Mouse (Mus musculus): ENCODE measurements around the gene Svip. TPM values are rescaled to one million over a fixed set of nuclear protein-coding genes. Genes with fewer than 3 reads are reported as not detected.

The Svip gene
- total and polyA plus RNA-seq, 3 experiments = 2.9 to 5.6 TPM; not detected in 1

- no peak for DNase-seq (ENCODE audit: low read depth, low spot score)
- Histone ChIP-seq H3K9ac (ENCODE audit: control insufficient read depth, low read depth, low read length, poor library complexity, severe bottlenecking) (no peak overlapping the region), H3K27ac (ENCODE audit: control insufficient read depth, low read depth, low read length) (no peak overlapping the region), H3K36me3 (ENCODE audit: control insufficient read depth in 1 of 2, insufficient read depth in 2 of 2, low read length in 2 of 2) (no peaks in the 10 kb centered on the region), H3K9me3 (replicated peaks; ENCODE audit: insufficient read depth, low read length) (no peaks in the 10 kb centered on the region), H3K27me3 (ENCODE audit: control insufficient read depth in 1 of 2, insufficient read depth in 2 of 2, low read length in 2 of 2) (no peaks in the 10 kb centered on the region), H3K79me2 (ENCODE audit: control insufficient read depth, insufficient read depth, low read length, poor library complexity) (no peaks in the 10 kb centered on the region), H3K4me3 (ENCODE audit: control insufficient read depth in 1 of 2, insufficient read depth in 1 of 2, low read depth in 2 of 2, low read length in 2 of 2) (no peak overlapping the region), H3K4me1 (ENCODE audit: control insufficient read depth in 1 of 2, insufficient read depth in 2 of 2, low read length in 2 of 2) (no peaks in the 10 kb centered on the region)
- TF ChIP-seq CHD2 (IDR thresholded peaks at IDR 0.05; ENCODE audit: low read length) (no peak), CTCF (IDR thresholded peaks at IDR 0.05 in 2 of 3, conservative IDR thresholded peaks at IDR 0.05 in 1 of 3; ENCODE audit: control insufficient read depth in 1 of 3, insufficient read depth in 1 of 3, low read depth in 2 of 3, low read length in 3 of 3, poor library complexity in 1 of 3, severe bottlenecking in 1 of 3) (no peak), CHD1 (IDR thresholded peaks at IDR 0.05; ENCODE audit: low read depth, low read length) (no peak), SMC3 (IDR thresholded peaks at IDR 0.05; ENCODE audit: low read depth, low read length) (no peak), POLR2AphosphoS5 (IDR thresholded peaks at IDR 0.05; ENCODE audit: borderline replicate concordance, low read depth, low read length) (no peak), MEF2A (IDR thresholded peaks at IDR 0.05; ENCODE audit: extremely low read depth, insufficient replicate concordance, low read depth, low read length, poor library complexity, severe bottlenecking) (no peak), RAD21 (IDR thresholded peaks at IDR 0.05; ENCODE audit: low read depth, low read length) (no peak), USF1 (IDR thresholded peaks at IDR 0.05; ENCODE audit: low read depth, low read length) (no peak), EP300 (IDR thresholded peaks at IDR 0.05; ENCODE audit: low read depth in 1 of 2, low read length in 2 of 2) (no peak), GABPA (IDR thresholded peaks at IDR 0.05; ENCODE audit: low read depth, low read length) (no peak), MAFK (IDR thresholded peaks at IDR 0.05; ENCODE audit: borderline replicate concordance, low read depth, low read length) (no peak), JUND (IDR thresholded peaks at IDR 0.05; ENCODE audit: low read depth, low read length) (no peak), NELFE (IDR thresholded peaks at IDR 0.05; ENCODE audit: low read depth, low read length) (no peak), TAL1 (IDR thresholded peaks at IDR 0.05; ENCODE audit: low read length) (no peak)
Measured at GRCm38 (mm10) chr7:51969379-51969778, 36.4 kb downstream of the Svip start.

DNA sequence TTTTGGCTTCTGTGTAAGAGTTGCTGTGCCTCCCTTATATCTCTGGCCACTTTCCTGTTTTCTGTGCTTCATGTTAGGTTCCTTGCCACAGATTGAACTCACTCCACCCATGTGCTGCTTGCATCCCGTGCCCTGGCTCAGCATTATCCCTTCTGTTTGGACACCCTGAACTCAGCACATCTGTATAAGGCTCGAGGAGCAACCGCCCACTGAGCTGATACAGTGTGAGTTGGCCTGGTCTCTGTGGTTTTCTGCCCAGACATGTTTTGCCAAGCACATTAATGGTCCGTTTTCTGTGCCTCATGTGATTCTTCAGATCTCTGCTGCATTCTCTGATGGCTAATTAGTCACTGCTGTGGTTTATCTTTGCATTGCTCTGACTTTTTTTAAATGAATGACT is 38.2 kb downstream of the Svip start:
- TF ChIP-seq UBTF (IDR thresholded peaks at IDR 0.05; ENCODE audit: borderline replicate concordance, insufficient read depth, low read depth, low read length) (no peak), MYB (IDR thresholded peaks at IDR 0.05; ENCODE audit: low read depth, low read length) (no peak), GATA1 (IDR thresholded peaks at IDR 0.05; ENCODE audit: low read depth, low read length) (no peak), MAZ (IDR thresholded peaks at IDR 0.05; ENCODE audit: low read depth, low read length) (no peak), ZMIZ1 (IDR thresholded peaks at IDR 0.05; ENCODE audit: low read depth, low read length) (no peak), ZKSCAN1 (IDR thresholded peaks at IDR 0.05; ENCODE audit: low read depth, low read length) (no peak), RCOR1 (IDR thresholded peaks at IDR 0.05; ENCODE audit: low read depth, low read length) (no peak), ELF1 (IDR thresholded peaks at IDR 0.05; ENCODE audit: low read depth, low read length) (no peak), USF2 (IDR thresholded peaks at IDR 0.05; ENCODE audit: borderline replicate concordance in 1 of 2, insufficient read depth in 1 of 2, low read depth in 1 of 2, low read length in 2 of 2) (no peak), POLR2A (IDR thresholded peaks at IDR 0.05; ENCODE audit: control insufficient read depth in 1 of 2, insufficient read depth in 1 of 2, low read depth in 1 of 2, low read length in 2 of 2, poor library complexity in 1 of 2) (no peak), EP300 (IDR thresholded peaks at IDR 0.05; ENCODE audit: low read depth in 1 of 2, low read length in 2 of 2) (no peak), TAL1 (IDR thresholded peaks at IDR 0.05; ENCODE audit: low read length) (no peak), E2F4 (IDR thresholded peaks at IDR 0.05; ENCODE audit: borderline replicate concordance, low read depth, low read length) (no peak), BHLHE40 (IDR thresholded peaks at IDR 0.05; ENCODE audit: borderline replicate concordance, low read depth, low read length) (no peak), NRF1 (IDR thresholded peaks at IDR 0.05; ENCODE audit: insufficient read depth, low read depth, low read length, poor library complexity, severe bottlenecking) (no peak), ZNF384 (IDR thresholded peaks at IDR 0.05; ENCODE audit: low read depth, low read length) (no peak), NELFE (IDR thresholded peaks at IDR 0.05; ENCODE audit: low read depth, low read length) (no peak)

More for the DNA sequence above, 38.2 kb downstream of the Svip start:
- no peak for DNase-seq (ENCODE audit: low read depth, low spot score)
- no peak overlapping the region for H3K4me3 ChIP-seq (ENCODE audit: control insufficient read depth in 1 of 2, insufficient read depth in 1 of 2, low read depth in 2 of 2, low read length in 2 of 2)
- H3K36me3 ChIP-seq (ENCODE audit: control insufficient read depth in 1 of 2, insufficient read depth in 2 of 2, low read length in 2 of 2) = no peaks in the 10 kb centered on the region
- H3K27ac ChIP-seq (ENCODE audit: control insufficient read depth, low read depth, low read length) = no peak overlapping the region
- H3K9ac ChIP-seq (ENCODE audit: control insufficient read depth, low read depth, low read length, poor library complexity, severe bottlenecking) = no peak overlapping the region
- no peaks in the 10 kb centered on the region for H3K9me3 ChIP-seq (replicated peaks; ENCODE audit: insufficient read depth, low read length)
- H3K79me2 ChIP-seq (ENCODE audit: control insufficient read depth, insufficient read depth, low read length, poor library complexity) = no peaks in the 10 kb centered on the region
- H3K27me3 ChIP-seq (ENCODE audit: control insufficient read depth in 1 of 2, insufficient read depth in 2 of 2, low read length in 2 of 2) = no peaks in the 10 kb centered on the region
- no peaks in the 10 kb centered on the region for H3K4me1 ChIP-seq (ENCODE audit: control insufficient read depth in 1 of 2, insufficient read depth in 2 of 2, low read length in 2 of 2)

Measured in MEL (cell line).